Comparison of ENCODE assay signal across 10 mouse cellular contexts in genomic region chr11:35601652-35602240, GRCm38 (mm10).
DNase-seq lines count a peak whose midpoint lies in the region; ATAC-seq and TF ChIP-seq lines count a peak whose summit lies in the region.
"Had no signal": no experiment of that assay in that cellular context is flagged by ENCODE, and none has a peak within 500 bp of the region (broad histone marks: within the 10 kb centered on the region; RNA-seq: fewer than 3 reads in every experiment).

No protein-coding gene starts in this region.

- no peak overlapping the region for H3K4me3 ChIP-seq in forebrain, embryonic 13.5 days
- no peak overlapping the region for H3K4me3 ChIP-seq in forebrain, embryonic 12.5 days (replicated peaks)
- H3K4me3 ChIP-seq in hindbrain, postnatal 0 days (ENCODE audit: low read length): no peak overlapping the region
- no peak overlapping the region for H3K4me3 ChIP-seq in heart, embryonic 10.5 days

- peak; percentile 67 for DNase-seq in retina, postnatal 1 day
- no peak for DNase-seq in retina, embryonic 14.5 days (ENCODE audit: low spot score)
- peak; percentile 62 for DNase-seq in hindbrain, postnatal 0 days (ENCODE audit: low spot score)
- DNase-seq in heart, embryonic 10.5 days (ENCODE audit: low spot score): no peak
- DNase-seq in spleen, postnatal 36 days (ENCODE audit: low spot score in 2 of 2): no peak
- DNase-seq: kidney, adult 8-10 months had no signal

- no peaks in the 10 kb centered on the region for H3K36me3 ChIP-seq in forebrain, embryonic 13.5 days (ENCODE audit: poor library complexity, severe bottlenecking)
- H3K36me3 ChIP-seq in forebrain, embryonic 12.5 days (replicated peaks): no peaks in the 10 kb centered on the region
- H3K36me3 ChIP-seq in hindbrain, postnatal 0 days (ENCODE audit: insufficient read depth, low read length): no peaks in the 10 kb centered on the region
- peaks cover 23% of the 10 kb centered on the region for H3K36me3 ChIP-seq in heart, embryonic 10.5 days

- H3K9me3 ChIP-seq in forebrain, embryonic 13.5 days (replicated peaks): no peaks in the 10 kb centered on the region
- no peaks in the 10 kb centered on the region for H3K9me3 ChIP-seq in forebrain, embryonic 12.5 days
- no peaks in the 10 kb centered on the region for H3K9me3 ChIP-seq in hindbrain, postnatal 0 days (ENCODE audit: low read length)
- H3K9me3 ChIP-seq in heart, embryonic 10.5 days: no peaks in the 10 kb centered on the region

- 0 out of 2 replicates have a peak, but pooled peaks cover 3% of the 10 kb centered on the region for H3K4me1 ChIP-seq in forebrain, embryonic 13.5 days
- peaks cover 33% of the 10 kb centered on the region for H3K4me1 ChIP-seq in forebrain, embryonic 12.5 days
- H3K4me1 ChIP-seq in hindbrain, postnatal 0 days (ENCODE audit: insufficient read depth, low read length): peaks cover 16% of the 10 kb centered on the region; the same call in 1 of the 2 replicates
- peaks cover 18% of the 10 kb centered on the region; the same call in 1 of the 2 replicates for H3K4me1 ChIP-seq in heart, embryonic 10.5 days

- 0 out of 2 replicates have a peak, but pooled peaks cover 8% of the 10 kb centered on the region for H3K27me3 ChIP-seq in forebrain, embryonic 13.5 days
- peaks cover 28% of the 10 kb centered on the region for H3K27me3 ChIP-seq in forebrain, embryonic 12.5 days
- no peaks in the 10 kb centered on the region for H3K27me3 ChIP-seq in hindbrain, postnatal 0 days (ENCODE audit: insufficient read depth, low read length)
- H3K27me3 ChIP-seq in heart, embryonic 10.5 days (ENCODE audit: insufficient read depth, poor library complexity, severe bottlenecking): no peaks in the 10 kb centered on the region

- no peak for TF ChIP-seq CTCF in hindbrain, postnatal 0 days (IDR thresholded peaks at IDR 0.05; ENCODE audit: low read depth)

- no peak overlapping the region for H3K9ac ChIP-seq in forebrain, embryonic 13.5 days
- no peak overlapping the region for H3K9ac ChIP-seq in forebrain, embryonic 12.5 days
- no peak overlapping the region for H3K9ac ChIP-seq in hindbrain, postnatal 0 days (replicated peaks; ENCODE audit: low read length)

- peak; percentile 59; the same call in 1 of the 2 replicates for ATAC-seq in forebrain, embryonic 13.5 days
- ATAC-seq in forebrain, embryonic 12.5 days (ENCODE audit: low FRiP score): no peak
- ATAC-seq in hindbrain, postnatal 0 days: no peak
- no peak for ATAC-seq in frontal cortex, adult (ENCODE audit: low TSS enrichment)

- 71% methylated on average over 10 of the region's 10 CpGs for WGBS in forebrain, embryonic 13.5 days
- 79% methylated on average over 10 of the region's 10 CpGs for WGBS in forebrain, embryonic 12.5 days
- WGBS in hindbrain, postnatal 0 days: 39% methylated on average over 10 of the region's 10 CpGs
- WGBS in heart, embryonic 10.5 days: 66% methylated on average over 10 of the region's 10 CpGs

- no peak overlapping the region for H3K27ac ChIP-seq in forebrain, embryonic 13.5 days
- no peak overlapping the region for H3K27ac ChIP-seq in forebrain, embryonic 12.5 days
- 0 out of 2 replicates have a peak overlapping the region, but pooled peaks have one; percentile 16 for H3K27ac ChIP-seq in hindbrain, postnatal 0 days
- H3K27ac ChIP-seq in heart, embryonic 10.5 days: no peak overlapping the region

- H3K4me2 ChIP-seq in forebrain, embryonic 13.5 days: no peak overlapping the region
- H3K4me2 ChIP-seq in forebrain, embryonic 12.5 days: no peak overlapping the region
- H3K4me2 ChIP-seq in hindbrain, postnatal 0 days (ENCODE audit: low read depth, low read length): no peak overlapping the region
- H3K4me2 ChIP-seq: liver, embryonic 11.5 days had no signal

Comparison
In these comparisons a context has a peak if more than half of its experiments do, and no peak if none do; other contexts are left out.
1. DNase-seq: peak in retina, postnatal 1 day (single experiment) and hindbrain, postnatal 0 days (single experiment); none in retina, embryonic 14.5 days (single experiment), heart, embryonic 10.5 days (single experiment) and spleen, postnatal 36 days (0 of 2).